13 mouse cellular contexts compared by ENCODE assay signal in the genomic region with DNA sequence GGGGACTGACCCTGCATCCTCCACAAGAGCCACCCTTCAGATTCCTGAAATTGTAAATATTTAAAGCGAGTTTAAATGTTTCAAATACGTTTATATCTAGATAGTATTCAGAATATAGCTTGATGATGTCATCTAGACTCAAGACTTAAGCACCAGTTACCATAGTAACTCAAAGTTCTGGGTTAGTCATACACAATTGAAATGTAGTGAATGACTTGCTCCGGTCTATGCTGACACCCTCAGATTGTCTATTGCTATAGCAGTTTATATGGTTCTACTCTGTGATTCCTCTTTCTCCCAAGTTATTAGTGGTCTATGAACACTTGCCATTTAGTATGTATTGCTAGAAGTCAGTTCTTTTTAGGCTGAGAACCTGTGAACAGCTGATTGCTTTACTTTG. TPM values are rescaled to one million over a fixed set of nuclear protein-coding genes. Genes with fewer than 3 reads are reported as not detected.
DNase-seq lines count a peak whose midpoint lies in the region; ATAC-seq and TF ChIP-seq lines count a peak whose summit lies in the region.
"Had no signal": no experiment of that assay in that cellular context is flagged by ENCODE, and none has a peak within 500 bp of the region (broad histone marks: within the 10 kb centered on the region; RNA-seq: fewer than 3 reads in every experiment).

No protein-coding gene starts in this region.

- DNase-seq in forebrain, embryonic 11.5 days (ENCODE audit: low spot score) = no peak
- DNase-seq in liver, postnatal 0 days = no peak
- DNase-seq in liver, embryonic 11.5 days (ENCODE audit: low spot score) = no peak
- peak; percentile 71 for DNase-seq in naive thymus-derived CD4-positive, alpha-beta T cell, adult 2 months (ENCODE audit: low read depth)
- no peak for DNase-seq in spleen, postnatal 14 days (ENCODE audit: low spot score in 2 of 2)
- DNase-seq in kidney, postnatal 25 days = no peak
- DNase-seq: cerebellum, adult 9-11 months; heart, postnatal 14 days; right cerebral cortex, postnatal 25 days had no signal

- no peak for TF ChIP-seq EP300 in liver, postnatal 0 days (IDR thresholded peaks at IDR 0.05; ENCODE audit: low read depth)

- no peak overlapping the region for H3K9ac ChIP-seq in forebrain, embryonic 13.5 days
- no peak overlapping the region for H3K9ac ChIP-seq in forebrain, embryonic 11.5 days (ENCODE audit: low read length)
- H3K9ac ChIP-seq in liver, postnatal 0 days (replicated peaks) = no peak overlapping the region
- H3K9ac ChIP-seq in liver, embryonic 11.5 days (ENCODE audit: low read depth, low read length) = no peak overlapping the region
- H3K9ac ChIP-seq: liver, embryonic 12.5 days had no signal

- H3K27me3 ChIP-seq in forebrain, embryonic 13.5 days = no peaks in the 10 kb centered on the region
- no peaks in the 10 kb centered on the region for H3K27me3 ChIP-seq in forebrain, embryonic 11.5 days (ENCODE audit: control insufficient read depth, insufficient read depth, low read length)
- no peaks in the 10 kb centered on the region for H3K27me3 ChIP-seq in liver, postnatal 0 days (ENCODE audit: insufficient read depth, low read length)
- no peaks in the 10 kb centered on the region for H3K27me3 ChIP-seq in liver, embryonic 11.5 days (replicated peaks; ENCODE audit: control insufficient read depth, insufficient read depth, low read length)
- H3K27me3 ChIP-seq: liver, embryonic 12.5 days had no signal

- WGBS in forebrain, embryonic 13.5 days = 63% methylated on average over 3 of the region's 3 CpGs
- WGBS in forebrain, embryonic 11.5 days = 78% methylated on average over 3 of the region's 3 CpGs
- WGBS in liver, postnatal 0 days (ENCODE audit: insufficient replicate concordance) = 74% methylated on average over 3 of the region's 3 CpGs
- WGBS in liver, embryonic 11.5 days = 75% methylated on average over 3 of the region's 3 CpGs

- ATAC-seq in forebrain, embryonic 13.5 days = peak; percentile 76
- ATAC-seq in forebrain, embryonic 11.5 days (replicated peaks; ENCODE audit: low FRiP score) = no peak
- peak; percentile 24; the same call in 1 of the 2 replicates for ATAC-seq in liver, postnatal 0 days
- no peak for ATAC-seq in liver, embryonic 11.5 days (replicated peaks; ENCODE audit: low FRiP score)
- ATAC-seq in common myeloid progenitor, adult 5-6 weeks (replicated peaks; ENCODE audit: low read depth, poor library complexity, severe bottlenecking) = peak; percentile 62
- ATAC-seq: liver, embryonic 12.5 days had no signal

- no peak overlapping the region for H3K4me2 ChIP-seq in forebrain, embryonic 13.5 days
- H3K4me2 ChIP-seq in forebrain, embryonic 11.5 days (ENCODE audit: low read depth, low read length, severe bottlenecking) = no peak overlapping the region
- no peak overlapping the region for H3K4me2 ChIP-seq in liver, postnatal 0 days (ENCODE audit: low read depth, low read length)
- H3K4me2 ChIP-seq in liver, embryonic 11.5 days = no peak overlapping the region
- H3K4me2 ChIP-seq: liver, embryonic 12.5 days had no signal

- peak; percentile 43 for TF ChIP-seq CTCF in liver, postnatal 0 days (IDR thresholded peaks at IDR 0.05; ENCODE audit: low read depth)

- peaks cover 6% of the 10 kb centered on the region for H3K36me3 ChIP-seq in forebrain, embryonic 13.5 days (ENCODE audit: poor library complexity, severe bottlenecking)
- peaks cover 4% of the 10 kb centered on the region; the same call in 1 of the 2 replicates for H3K36me3 ChIP-seq in forebrain, embryonic 11.5 days (ENCODE audit: control insufficient read depth, insufficient read depth, low read length)
- peaks cover 16% of the 10 kb centered on the region for H3K36me3 ChIP-seq in liver, postnatal 0 days (replicated peaks; ENCODE audit: insufficient read depth, low read length)
- H3K36me3 ChIP-seq in liver, embryonic 11.5 days (ENCODE audit: control insufficient read depth, insufficient read depth, low read length) = peaks cover 4% of the 10 kb centered on the region; the same call in 1 of the 2 replicates

- no peak overlapping the region for H3K27ac ChIP-seq in forebrain, embryonic 13.5 days
- no peak overlapping the region for H3K27ac ChIP-seq in forebrain, embryonic 11.5 days (ENCODE audit: low read depth, low read length)
- H3K27ac ChIP-seq in liver, postnatal 0 days (ENCODE audit: low read depth) = no peak overlapping the region
- no peak overlapping the region for H3K27ac ChIP-seq in liver, embryonic 11.5 days (ENCODE audit: low read depth, low read length)
- H3K27ac ChIP-seq: liver, embryonic 12.5 days had no signal

- no peak overlapping the region for H3K4me3 ChIP-seq in forebrain, embryonic 13.5 days
- no peak overlapping the region for H3K4me3 ChIP-seq in forebrain, embryonic 11.5 days (ENCODE audit: low read depth, low read length)
- no peak overlapping the region for H3K4me3 ChIP-seq in liver, postnatal 0 days (ENCODE audit: low read depth, low read length)
- H3K4me3 ChIP-seq in liver, embryonic 11.5 days (ENCODE audit: low read depth, low read length) = no peak overlapping the region
- H3K4me3 ChIP-seq: erythroblast, embryonic 14.5 days; liver, embryonic 12.5 days had no signal

- H3K4me1 ChIP-seq in forebrain, embryonic 13.5 days = peaks cover 32% of the 10 kb centered on the region
- H3K4me1 ChIP-seq in forebrain, embryonic 11.5 days (replicated peaks; ENCODE audit: control insufficient read depth, insufficient read depth, low read length) = no peaks in the 10 kb centered on the region
- H3K4me1 ChIP-seq in liver, postnatal 0 days (ENCODE audit: insufficient read depth) = peaks cover 11% of the 10 kb centered on the region
- H3K4me1 ChIP-seq in liver, embryonic 11.5 days (replicated peaks; ENCODE audit: control insufficient read depth, insufficient read depth, low read length) = no peaks in the 10 kb centered on the region

- no peaks in the 10 kb centered on the region for H3K9me3 ChIP-seq in forebrain, embryonic 13.5 days (replicated peaks)
- H3K9me3 ChIP-seq in forebrain, embryonic 11.5 days (ENCODE audit: control insufficient read depth, low read length) = no peaks in the 10 kb centered on the region
- no peaks in the 10 kb centered on the region for H3K9me3 ChIP-seq in liver, postnatal 0 days (ENCODE audit: low read length)
- no peaks in the 10 kb centered on the region for H3K9me3 ChIP-seq in liver, embryonic 11.5 days (ENCODE audit: control insufficient read depth, low read length)
- H3K9me3 ChIP-seq: liver, embryonic 12.5 days had no signal

RNA-seq across cellular contexts. Expression of a gene that starts 14.2 kb away (rescaled TPM):
- 31.4 and 32.3 TPM in 2 replicates for polyA plus RNA-seq in forebrain, embryonic 13.5 days (2015; fragmentation: Nextera tagmentation; extraction: Ambion mirVana)
- 31.6 and 33.5 TPM in 2 replicates for polyA plus RNA-seq in forebrain, embryonic 11.5 days (2014; fragmentation: Nextera tagmentation; extraction: Ambion mirVana)
- 7.3 and 8.2 TPM in 2 replicates for polyA plus RNA-seq in liver, postnatal 0 days (2015; fragmentation: Nextera tagmentation; extraction: Ambion mirVana)
- polyA plus RNA-seq in liver, embryonic 11.5 days (2014; fragmentation: Nextera tagmentation; extraction: Ambion mirVana) = 14.2 and 16.6 TPM in 2 replicates
- total RNA-seq in common myeloid progenitor, adult 5-6 weeks (2017) = 22.9 and 32.8 TPM in 2 replicates

RNA-seq across cellular contexts. Expression of a gene that starts 40.6 kb away (rescaled TPM):
- polyA plus RNA-seq in forebrain, embryonic 13.5 days (2015; fragmentation: Nextera tagmentation; extraction: Ambion mirVana) = 26.6 and 35.9 TPM in 2 replicates
- polyA plus RNA-seq in forebrain, embryonic 11.5 days (2014; fragmentation: Nextera tagmentation; extraction: Ambion mirVana) = 15.5 and 17.0 TPM in 2 replicates
- polyA plus RNA-seq in liver, postnatal 0 days (2015; fragmentation: Nextera tagmentation; extraction: Ambion mirVana) = 0.11 and 0.17 TPM in 2 replicates
- 0.56 and 0.89 TPM in 2 replicates for polyA plus RNA-seq in liver, embryonic 11.5 days (2014; fragmentation: Nextera tagmentation; extraction: Ambion mirVana)
- total RNA-seq in common myeloid progenitor, adult 5-6 weeks (2017) = not detected in 2 replicates
- polyA plus RNA-seq: erythroblast, embryonic 14.5 days had no signal

Comparison
In these comparisons a context has a peak if more than half of its experiments do, and no peak if none do; other contexts are left out.
1. ATAC-seq: peak in forebrain, embryonic 13.5 days (single experiment), liver, postnatal 0 days (single experiment) and common myeloid progenitor, adult 5-6 weeks (single experiment); none in forebrain, embryonic 11.5 days (single experiment) and liver, embryonic 11.5 days (single experiment).